8 mouse cellular contexts compared by ENCODE assay signal in the genomic region with DNA sequence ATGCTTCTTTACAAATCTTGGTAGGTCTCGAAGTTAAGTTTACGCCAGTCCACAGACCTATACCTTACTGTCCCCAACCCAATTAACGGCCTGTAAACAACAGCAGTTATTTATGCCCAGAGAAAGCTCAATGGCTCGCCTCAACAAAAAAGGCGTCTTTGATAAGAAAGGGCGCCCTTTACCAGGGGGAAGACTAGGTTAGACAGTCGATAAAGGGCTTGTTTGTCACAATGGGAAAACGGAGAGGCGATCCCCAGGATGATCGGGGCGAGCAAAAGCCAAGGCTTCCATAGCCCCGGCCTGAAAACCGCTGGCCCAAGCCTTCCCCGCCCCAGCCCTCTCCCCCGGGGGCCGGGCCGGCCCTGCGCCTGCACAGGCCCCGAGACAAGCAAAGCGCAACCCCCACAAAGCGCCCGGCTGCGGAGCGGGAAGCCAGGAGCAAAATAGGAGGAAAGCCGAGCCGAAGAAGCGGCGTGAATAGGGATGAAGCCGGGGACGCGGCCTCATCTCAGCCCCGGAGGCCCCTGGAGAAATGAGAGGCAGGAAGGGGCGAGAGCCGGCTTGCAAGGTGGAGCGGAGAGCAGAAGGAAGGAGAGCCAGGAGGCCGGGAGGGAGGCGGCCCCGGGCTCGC. TPM values are rescaled to one million over a fixed set of nuclear protein-coding genes. Genes with fewer than 3 reads are reported as not detected.
DNase-seq lines count a peak whose midpoint lies in the region; ATAC-seq and TF ChIP-seq lines count a peak whose summit lies in the region.

No protein-coding gene starts in this region.

- no peak for TF ChIP-seq CTCF in stomach, postnatal 0 days (IDR thresholded peaks at IDR 0.05; ENCODE audit: low read depth)

- peak overlapping the region; percentile 87 for H3K27ac ChIP-seq in neural tube, embryonic 11.5 days (ENCODE audit: low read depth, low read length)
- H3K27ac ChIP-seq in liver, embryonic 13.5 days = peak overlapping the region; percentile 92
- H3K27ac ChIP-seq in stomach, postnatal 0 days (replicated peaks) = peak overlapping the region; percentile 94

- no peaks in the 10 kb centered on the region for H3K36me3 ChIP-seq in neural tube, embryonic 11.5 days (ENCODE audit: control insufficient read depth, insufficient read depth, low read length)
- H3K36me3 ChIP-seq in liver, embryonic 13.5 days = 0 out of 2 replicates have a peak, but pooled peaks cover 5% of the 10 kb centered on the region
- no peaks in the 10 kb centered on the region for H3K36me3 ChIP-seq in stomach, postnatal 0 days (ENCODE audit: control insufficient read depth, insufficient read depth, low read length)

- DNase-seq in cerebellum, postnatal 36 days = no peak
- no peak for DNase-seq in neural tube, embryonic 11.5 days (ENCODE audit: low spot score)
- no peak for DNase-seq in neural tube, embryonic 10.5 days (ENCODE audit: extremely low spot score, low spot score)
- DNase-seq in forelimb bud, embryonic 11.5 days (ENCODE audit: low read depth, low spot score) = peak; percentile 25
- DNase-seq in liver, embryonic 13.5 days = no peak
- no peak for DNase-seq in stomach, postnatal 0 days (ENCODE audit: low spot score)
- DNase-seq in embryo, embryonic 9.5 days (ENCODE audit: extremely low spot score) = no peak

- H3K4me1 ChIP-seq in neural tube, embryonic 11.5 days (ENCODE audit: control insufficient read depth, insufficient read depth, low read length) = peaks cover 11% of the 10 kb centered on the region
- H3K4me1 ChIP-seq in liver, embryonic 13.5 days (replicated peaks) = peaks cover 37% of the 10 kb centered on the region
- no peaks in the 10 kb centered on the region for H3K4me1 ChIP-seq in stomach, postnatal 0 days (replicated peaks; ENCODE audit: control insufficient read depth, insufficient read depth)

- ATAC-seq in cerebellum, adult (ENCODE audit: insufficient number of reproducible peaks, low FRiP score, low TSS enrichment) = peak; percentile 52; the same call in 1 of the 2 replicates
- ATAC-seq in neural tube, embryonic 11.5 days (ENCODE audit: insufficient read depth, low FRiP score, low TSS enrichment) = peak; percentile 64; the same call in 1 of the 2 replicates
- ATAC-seq in liver, embryonic 13.5 days (ENCODE audit: low read depth) = peak; percentile 64
- ATAC-seq in stomach, postnatal 0 days (ENCODE audit: low FRiP score, low TSS enrichment) = peak; percentile 55; the same call in 1 of the 2 replicates

- peak overlapping the region; percentile 96 for H3K9ac ChIP-seq in neural tube, embryonic 11.5 days (ENCODE audit: low read length)
- peak overlapping the region; percentile 98 for H3K9ac ChIP-seq in liver, embryonic 13.5 days
- H3K9ac ChIP-seq in stomach, postnatal 0 days (ENCODE audit: low read length) = peak overlapping the region; percentile 97

- peak overlapping the region; percentile 48 for H3K4me2 ChIP-seq in neural tube, embryonic 11.5 days (ENCODE audit: low read depth)
- H3K4me2 ChIP-seq in liver, embryonic 13.5 days = peak overlapping the region; percentile 70
- peak overlapping the region; percentile 63 for H3K4me2 ChIP-seq in stomach, postnatal 0 days (replicated peaks; ENCODE audit: low read depth)

- TF ChIP-seq EP300 in stomach, postnatal 0 days (optimal IDR thresholded peaks at IDR 0.05) = no peak

- peak overlapping the region; percentile 83 for H3K4me3 ChIP-seq in neural tube, embryonic 11.5 days (ENCODE audit: low read depth, low read length)
- H3K4me3 ChIP-seq in liver, embryonic 13.5 days (replicated peaks) = peak overlapping the region; percentile 100
- H3K4me3 ChIP-seq in stomach, postnatal 0 days (ENCODE audit: low read depth, low read length) = peak overlapping the region; percentile 97

- H3K27me3 ChIP-seq in neural tube, embryonic 11.5 days (ENCODE audit: control insufficient read depth, insufficient read depth, low read length) = no peaks in the 10 kb centered on the region
- H3K27me3 ChIP-seq in liver, embryonic 13.5 days = no peaks in the 10 kb centered on the region
- no peaks in the 10 kb centered on the region for H3K27me3 ChIP-seq in stomach, postnatal 0 days (ENCODE audit: control insufficient read depth, insufficient read depth, low read length)

- 1% methylated on average over 37 of the region's 39 CpGs for WGBS in neural tube, embryonic 11.5 days
- WGBS in liver, embryonic 13.5 days (ENCODE audit: insufficient replicate concordance) = under 1% methylated on average over 39 of the region's 39 CpGs
- under 1% methylated on average over 39 of the region's 39 CpGs for WGBS in stomach, postnatal 0 days

- H3K9me3 ChIP-seq in neural tube, embryonic 11.5 days (ENCODE audit: control insufficient read depth, low read length) = no peaks in the 10 kb centered on the region
- H3K9me3 ChIP-seq in liver, embryonic 13.5 days (replicated peaks) = no peaks in the 10 kb centered on the region
- H3K9me3 ChIP-seq in stomach, postnatal 0 days (ENCODE audit: control insufficient read depth, low read length) = no peaks in the 10 kb centered on the region

RNA-seq across cellular contexts. Expression of gene Gpatch8, which starts 0.7 kb away (rescaled TPM):
- polyA plus RNA-seq in neural tube, embryonic 11.5 days (2014; fragmentation: Nextera tagmentation; extraction: Ambion mirVana) = 45.4 and 46.1 TPM in 2 replicates
- polyA plus RNA-seq in liver, embryonic 13.5 days (2015; fragmentation: Nextera tagmentation; extraction: Ambion mirVana) = 18.0 and 22.6 TPM in 2 replicates
- polyA plus RNA-seq in stomach, postnatal 0 days (2015; fragmentation: Nextera tagmentation; extraction: Ambion mirVana) = 16.7 and 16.8 TPM in 2 replicates

RNA-seq across cellular contexts. Expression of gene Gm11627, which starts 23.7 kb away (rescaled TPM):
- polyA plus RNA-seq in neural tube, embryonic 11.5 days (2014; fragmentation: Nextera tagmentation; extraction: Ambion mirVana) = 7.1 and 9.9 TPM in 2 replicates
- polyA plus RNA-seq in liver, embryonic 13.5 days (2015; fragmentation: Nextera tagmentation; extraction: Ambion mirVana) = 0.68 and 0.94 TPM in 2 replicates
- polyA plus RNA-seq in stomach, postnatal 0 days (2015; fragmentation: Nextera tagmentation; extraction: Ambion mirVana) = 20.1 and 22.4 TPM in 2 replicates

RNA-seq across cellular contexts. Expression of gene Fzd2, which starts 48.7 kb away (rescaled TPM):
- 37.3 and 40.4 TPM in 2 replicates for polyA plus RNA-seq in neural tube, embryonic 11.5 days (2014; fragmentation: Nextera tagmentation; extraction: Ambion mirVana)
- polyA plus RNA-seq in liver, embryonic 13.5 days (2015; fragmentation: Nextera tagmentation; extraction: Ambion mirVana) = 0.99 and 1.1 TPM in 2 replicates
- 10.2 and 11.8 TPM in 2 replicates for polyA plus RNA-seq in stomach, postnatal 0 days (2015; fragmentation: Nextera tagmentation; extraction: Ambion mirVana)
